Mouse (Mus musculus) hindbrain, embryonic 11.5 days (tissue): ENCODE data around the gene Prkg1. TPM values are rescaled to one million over a fixed set of nuclear protein-coding genes. Genes with fewer than 3 reads are reported as not detected.

Source experiments
- ATAC-seq: fragments of 200-750 bp; cut with Nextera tagmentation; 2 replicates; pipeline ENCODE4 v1.8.0; 2017; ENCODE audit warnings: mild to moderate bottlenecking, moderate TSS enrichment, moderate library complexity; ENCODE audit not compliant: low FRiP score
- DNase-seq: peaks from one replicate; pipeline ENCODE4 v3.0.0-alpha.2; 2015; ENCODE audit warnings: low spot score
- H3K27ac ChIP-seq: fragments of 300-500 bp; sonication (generic); 2 replicates; pipeline ENCODE4 v1.5.1; 2014; ENCODE audit warnings: mild to moderate bottlenecking, low read depth, low read length
- H3K27me3 ChIP-seq: fragments of 300-500 bp; sonication (generic); 2 replicates; pipeline ENCODE4 v1.6.1; 2014; ENCODE audit warnings: mild to moderate bottlenecking, low read length, moderate library complexity, mixed read lengths; ENCODE audit not compliant: control insufficient read depth, insufficient read depth
- H3K36me3 ChIP-seq: fragments of 300-500 bp; sonication (generic); 2 replicates; pipeline ENCODE4 v1.6.1; 2014; ENCODE audit warnings: mild to moderate bottlenecking, low read length, moderate library complexity, mixed read lengths; ENCODE audit not compliant: control insufficient read depth, insufficient read depth
- H3K4me1 ChIP-seq: fragments of 300-500 bp; sonication (generic); replicated peaks from 2 replicates; pipeline ENCODE4 v1.6.1; 2014; ENCODE audit warnings: low read length, mixed read lengths; ENCODE audit not compliant: control insufficient read depth, insufficient read depth
- H3K4me2 ChIP-seq: fragments of 300-500 bp; sonication (generic); replicated peaks from 2 replicates; pipeline ENCODE4 v1.6.1; 2014; ENCODE audit warnings: mild to moderate bottlenecking, low read depth, low read length
- H3K4me3 ChIP-seq: fragments of 300-500 bp; sonication (generic); 2 replicates; pipeline ENCODE4 v1.5.1; 2014; ENCODE audit warnings: low read depth, low read length
- H3K9ac ChIP-seq: fragments of 300-500 bp; sonication (generic); 2 replicates; pipeline ENCODE4 v1.6.1; 2014; ENCODE audit warnings: low read depth, low read length
- H3K9me3 ChIP-seq: fragments of 300-500 bp; sonication (generic); 2 replicates; pipeline ENCODE4 v1.6.1; 2016; ENCODE audit warnings: low read length; ENCODE audit not compliant: control insufficient read depth
- WGBS: fragments of 180-500 bp; shearing (Covaris S2); extraction: QIAGEN DNeasy Blood & Tissue Kit; methylation state at CpG from one replicate; pipeline ENCODE4 v1.1.7; 2014; 5-methylcytosine and 5-hydroxymethylcytosine counted together
- polyA plus RNA-seq: library from polyadenylated mRNA; unstranded; fragments of >200 nt; fragmentation: Nextera tagmentation; extraction: Ambion mirVana; gene quantifications from 2 replicates; pipeline ENCODE4 v1.2.1, GENCODE M21; 2014

Gene Prkg1
- polyA plus RNA-seq, 1 experiment from 2014 or later, result 8.6 TPM

DNA sequence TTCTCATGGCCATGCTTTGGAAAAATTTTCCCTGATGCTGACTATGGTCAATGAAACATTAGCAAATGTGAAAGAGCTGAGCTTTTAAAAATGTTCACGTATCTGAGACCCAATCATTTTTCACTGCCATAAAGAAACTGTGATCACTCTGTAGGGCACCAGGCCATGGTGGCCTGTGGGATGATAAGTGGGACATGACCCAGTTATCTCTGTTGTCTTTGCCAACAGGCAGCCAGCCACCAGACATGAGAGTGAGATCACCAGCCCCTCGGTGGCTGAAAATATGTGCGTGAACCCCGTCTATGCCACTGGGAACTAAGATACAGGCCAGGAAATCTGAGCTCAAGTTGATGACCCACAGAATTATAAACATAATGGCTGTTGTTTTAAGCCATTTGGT lies 14.2 kb upstream of the Prkg1 start:
- ATAC-seq (no peak), DNase-seq (no peak)
- H3K4me2 ChIP-seq, result no peak overlapping the region
- H3K4me1 ChIP-seq, result no peaks in the 10 kb centered on the region
- no peak overlapping the region for H3K9ac ChIP-seq
- no peaks in the 10 kb centered on the region for H3K36me3 ChIP-seq
- H3K27me3 ChIP-seq, result no peaks in the 10 kb centered on the region
- no peak overlapping the region for H3K27ac ChIP-seq
- no peaks in the 10 kb centered on the region for H3K9me3 ChIP-seq
- no peak overlapping the region for H3K4me3 ChIP-seq
- 73% methylated on average over 4 of the region's 4 CpGs for WGBS

DNA sequence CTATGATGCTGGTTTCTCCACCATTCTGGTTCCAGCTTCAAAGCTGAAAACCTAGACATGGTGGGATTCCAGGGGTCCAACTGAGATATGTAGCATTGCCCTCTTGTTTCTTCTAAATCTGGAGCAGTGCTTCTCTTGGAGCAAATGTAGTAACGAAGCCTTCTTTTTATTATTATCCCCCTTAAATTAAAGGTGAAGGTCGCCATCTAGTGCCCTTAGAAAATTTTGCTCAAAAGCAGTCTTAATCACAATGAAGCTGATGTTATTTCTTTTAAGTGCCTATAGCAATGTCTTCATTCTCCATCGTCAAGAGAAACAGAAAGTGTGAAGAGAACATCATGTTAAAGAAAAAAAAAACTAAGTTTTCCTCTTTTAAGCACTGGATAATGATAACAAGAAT lies 2.2 kb upstream of the Prkg1 start:
- 9% methylated on average over 3 of the region's 3 CpGs for WGBS
- Histone ChIP-seq H3K27ac (no peak overlapping the region), H3K9me3 (no peaks in the 10 kb centered on the region), H3K36me3 (no peaks in the 10 kb centered on the region), H3K27me3 (peaks cover 11% of the 10 kb centered on the region), H3K4me2 (no peak overlapping the region), H3K9ac (no peak overlapping the region), H3K4me3 (no peak overlapping the region), H3K4me1 (peaks cover 10% of the 10 kb centered on the region)
- DNase-seq, result peak; percentile 27
- no peak for ATAC-seq

DNA sequence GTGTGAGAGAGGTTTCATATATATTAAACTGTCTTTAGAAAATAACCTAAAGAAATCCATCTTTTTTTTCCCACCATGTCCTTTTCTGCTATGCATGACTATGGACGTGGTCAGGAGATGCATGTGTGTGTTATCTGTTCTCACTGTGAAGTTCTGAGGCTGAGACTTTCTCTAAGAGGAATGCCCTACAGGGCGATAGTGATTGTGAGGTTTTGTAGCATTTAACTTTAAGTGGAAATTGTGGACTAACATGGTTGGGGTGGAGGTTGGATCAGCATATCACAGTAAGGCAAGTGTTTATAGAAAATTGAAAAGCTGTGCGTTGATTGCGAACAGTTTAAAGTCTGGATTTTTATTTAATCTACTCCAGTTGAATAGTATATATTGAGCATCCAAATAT lies 618 bp upstream of the Prkg1 start:
- 33% methylated on average over 4 of the region's 4 CpGs for WGBS
- no peak overlapping the region for H3K4me2 ChIP-seq
- no peak overlapping the region for H3K27ac ChIP-seq
- DNase-seq, result peak; percentile 17
- ATAC-seq, result peak; percentile 1; the same call in 1 of the 2 replicates
- H3K36me3 ChIP-seq, result no peaks in the 10 kb centered on the region
- no peaks in the 10 kb centered on the region for H3K9me3 ChIP-seq
- peaks cover 10% of the 10 kb centered on the region for H3K4me1 ChIP-seq
- peaks cover 11% of the 10 kb centered on the region for H3K27me3 ChIP-seq
- H3K4me3 ChIP-seq, result no peak overlapping the region
- no peak overlapping the region for H3K9ac ChIP-seq

DNA sequence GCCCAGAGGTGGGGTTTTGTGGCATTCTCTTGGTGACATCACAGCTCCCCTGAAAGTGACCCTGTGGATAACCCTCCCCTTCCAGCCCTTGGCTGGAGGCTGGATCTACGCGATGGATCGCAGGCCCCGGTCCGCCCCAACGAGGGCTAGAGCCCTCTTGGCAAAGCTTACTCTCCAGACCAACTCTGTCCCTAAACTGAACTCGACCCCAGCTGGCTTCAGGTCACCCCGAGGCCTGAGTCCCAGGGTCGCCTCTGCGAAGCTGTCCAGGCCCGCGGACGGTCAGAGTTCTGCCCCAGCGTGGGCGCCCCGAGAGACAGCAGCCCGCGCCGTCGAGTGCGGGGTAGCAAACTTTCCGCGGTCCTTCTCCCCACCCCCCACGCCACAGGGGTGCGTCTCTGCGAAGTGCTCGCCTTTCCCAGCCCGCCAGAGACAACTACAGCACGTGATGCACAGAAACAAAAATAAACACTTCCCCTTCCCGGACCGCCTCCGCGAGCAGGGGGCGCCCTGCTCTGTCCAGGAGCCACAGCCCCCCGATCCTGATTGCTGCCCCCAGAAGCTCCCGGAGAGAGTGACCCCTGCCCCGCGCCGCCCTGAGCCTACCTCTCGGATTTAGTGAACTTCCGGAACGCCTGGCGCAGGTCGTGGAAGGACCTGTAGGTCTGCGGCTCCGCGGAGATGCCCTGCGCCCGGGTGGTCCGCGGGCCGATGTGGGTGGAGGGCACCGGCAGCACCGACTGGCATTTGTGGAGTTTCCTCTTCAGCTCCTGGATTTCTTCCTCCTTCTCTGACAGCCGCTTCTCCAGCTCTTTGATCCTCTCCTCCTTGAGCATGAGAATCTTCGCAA lies 657 bp downstream of the Prkg1 start:
- H3K27ac ChIP-seq, result no peak overlapping the region

DNA sequence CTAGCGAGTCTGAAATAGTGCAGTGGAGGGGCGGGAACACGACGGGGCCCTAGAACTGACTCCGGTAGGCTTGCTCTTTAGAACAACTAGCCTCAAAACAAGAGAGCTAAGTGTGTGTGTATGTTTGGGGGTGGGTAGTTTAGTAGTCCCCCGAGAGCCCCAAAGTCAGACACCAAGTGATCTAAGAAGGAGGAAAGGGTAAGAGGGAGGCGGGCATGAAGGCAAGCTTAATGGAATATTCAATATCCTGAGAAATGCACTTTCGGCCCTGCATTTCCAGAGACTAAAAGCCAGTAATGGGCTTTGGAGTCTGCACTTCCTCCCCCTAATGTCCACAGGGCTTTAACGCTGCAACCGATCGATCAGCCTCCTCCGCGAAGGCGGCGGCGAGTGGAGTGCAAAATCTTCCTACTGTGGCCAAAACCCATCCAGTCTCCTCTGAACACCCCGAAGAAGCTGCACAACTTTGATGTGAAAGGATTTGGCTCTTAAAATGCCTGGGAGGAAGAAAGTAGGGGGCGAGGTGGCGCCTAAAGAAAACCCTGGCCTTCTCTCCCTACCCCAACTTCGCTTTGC lies 1.5 kb downstream of the Prkg1 start:
- Histone ChIP-seq H3K36me3 (no peaks in the 10 kb centered on the region), H3K4me1 (peaks cover 10% of the 10 kb centered on the region), H3K27me3 (peaks cover 11% of the 10 kb centered on the region), H3K9ac (no peak overlapping the region), H3K27ac (no peak overlapping the region), H3K4me3 (peak overlapping the region; percentile 48; the same call in 1 of the 2 replicates), H3K4me2 (peak overlapping the region; percentile 97), H3K9me3 (no peaks in the 10 kb centered on the region)
- 3% methylated on average over 20 of the region's 20 CpGs for WGBS
- peak; percentile 52 for DNase-seq
- no peak for ATAC-seq

More for the DNA sequence above, 657 bp downstream of the Prkg1 start:
- peak overlapping the region; percentile 97 for H3K4me2 ChIP-seq
- under 1% methylated on average over 51 of the region's 56 CpGs for WGBS
- H3K36me3 ChIP-seq, result no peaks in the 10 kb centered on the region
- peaks cover 10% of the 10 kb centered on the region for H3K4me1 ChIP-seq
- peak overlapping the region; percentile 28; the same call in 1 of the 2 replicates for H3K9ac ChIP-seq
- ATAC-seq (peak; percentile 57), DNase-seq (peak; percentile 57)
- H3K9me3 ChIP-seq, result no peaks in the 10 kb centered on the region
- H3K27me3 ChIP-seq, result peaks cover 11% of the 10 kb centered on the region
- H3K4me3 ChIP-seq, result peak overlapping the region; percentile 48

DNA sequence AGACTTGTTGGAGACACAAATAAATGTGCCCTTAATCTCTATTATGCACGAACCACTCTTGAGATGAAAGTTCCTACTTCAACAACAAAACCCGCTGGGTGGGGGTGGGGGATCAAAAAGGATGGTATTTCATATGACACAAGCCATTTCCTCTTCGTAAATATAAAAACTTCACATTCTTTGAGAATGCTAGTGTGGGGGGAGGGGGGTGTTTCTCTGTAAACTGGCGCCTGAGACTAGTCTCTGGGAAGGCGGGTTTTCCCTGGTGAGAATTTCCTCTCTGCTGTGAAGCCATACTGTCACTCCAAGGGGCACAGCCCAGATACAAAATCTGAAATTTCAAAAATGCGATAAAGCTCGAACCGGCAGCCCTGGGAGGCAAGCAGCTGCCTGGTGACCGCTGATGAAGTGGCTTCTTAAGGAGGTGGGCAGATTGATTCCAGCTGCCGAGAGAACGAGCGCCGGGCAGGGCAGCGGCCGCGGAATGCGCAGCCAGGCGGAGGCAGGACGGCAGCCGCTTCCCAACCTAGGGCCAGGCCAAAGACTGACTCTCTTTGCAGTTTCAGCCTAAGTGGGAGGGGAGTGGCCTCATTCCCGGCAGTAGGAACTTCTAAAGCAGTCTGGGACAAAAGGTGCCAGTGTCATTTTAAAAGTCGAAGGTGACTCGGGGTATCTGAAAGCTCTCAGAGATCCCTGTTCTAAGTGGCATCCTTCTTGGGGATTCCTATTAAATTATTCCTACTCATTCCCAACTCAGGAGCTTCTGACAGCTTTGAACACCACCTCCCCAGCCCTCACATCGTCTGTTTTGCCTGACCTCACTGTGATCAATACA lies 2.2 kb downstream of the Prkg1 start:
- Histone ChIP-seq H3K4me2 (peak overlapping the region; percentile 97), H3K9ac (no peak overlapping the region), H3K36me3 (no peaks in the 10 kb centered on the region), H3K27me3 (peaks cover 11% of the 10 kb centered on the region), H3K4me1 (peaks cover 10% of the 10 kb centered on the region), H3K4me3 (peak overlapping the region; percentile 48), H3K27ac (no peak overlapping the region), H3K9me3 (no peaks in the 10 kb centered on the region)
- peak; percentile 71 for DNase-seq
- under 1% methylated on average over 24 of the region's 24 CpGs for WGBS
- no peak for ATAC-seq

DNA sequence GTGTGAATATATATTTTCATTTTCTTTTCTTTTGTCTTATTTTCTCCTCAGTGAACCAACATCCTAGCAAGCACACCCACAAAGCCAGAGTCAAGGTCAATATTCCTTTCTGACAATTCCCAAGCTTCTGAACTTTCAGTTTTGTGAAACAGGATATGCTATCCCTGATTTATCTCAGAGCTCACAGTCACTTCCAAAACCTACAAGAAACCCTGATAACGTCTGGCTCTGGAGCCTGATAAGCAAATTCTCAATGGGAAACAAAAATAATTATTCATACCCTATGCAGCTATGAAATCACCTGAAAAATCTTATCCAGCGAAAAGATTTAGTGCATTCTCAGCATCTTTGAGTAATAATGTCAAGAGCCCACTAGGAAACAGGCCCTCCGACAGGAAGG lies 5.0 kb downstream of the Prkg1 start:
- 66% methylated on average over 3 of the region's 3 CpGs for WGBS
- no peak for DNase-seq
- peaks cover 11% of the 10 kb centered on the region for H3K27me3 ChIP-seq

DNA sequence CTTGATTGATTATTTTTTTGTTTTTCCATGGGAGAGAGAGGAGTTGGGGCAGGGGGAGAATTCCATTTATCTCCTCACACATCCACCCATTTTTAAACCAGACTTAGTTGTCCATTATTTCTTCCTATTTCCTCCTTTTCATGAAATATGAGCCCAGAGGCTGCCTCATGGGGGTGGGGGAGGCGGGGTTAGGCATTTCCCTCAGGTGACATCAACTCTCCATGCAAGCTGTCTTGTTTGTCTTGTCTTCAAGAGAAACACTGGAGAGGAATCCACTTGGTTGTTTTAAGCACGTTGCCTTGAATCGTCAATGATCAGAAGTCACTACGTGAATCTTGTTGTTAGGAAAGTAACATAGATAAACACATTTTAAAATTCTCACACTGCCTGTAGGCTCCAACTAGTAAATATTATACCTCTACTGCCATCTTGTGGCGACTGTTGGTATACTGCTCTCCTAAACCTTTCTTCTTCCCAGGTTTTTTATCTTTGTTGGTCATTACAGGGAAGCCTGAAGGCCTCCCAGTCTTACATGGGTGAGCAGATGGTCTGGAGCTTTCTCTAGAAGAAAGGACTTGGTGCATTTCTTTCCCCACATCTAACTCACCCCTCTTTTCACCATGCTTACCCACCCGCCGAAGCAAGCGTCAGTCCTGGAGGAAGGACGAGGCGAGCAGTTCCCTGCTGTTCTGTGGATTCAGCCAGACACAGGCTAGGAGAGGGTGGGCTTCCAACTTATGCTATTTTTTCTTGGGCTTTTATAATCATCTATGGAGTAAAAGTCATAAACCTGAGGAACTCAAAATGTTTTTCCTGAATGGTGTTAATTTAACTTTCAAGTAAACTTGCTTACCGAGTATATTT lies 8.7 kb downstream of the Prkg1 start:
- H3K4me1 ChIP-seq, result no peaks in the 10 kb centered on the region
- H3K27ac ChIP-seq, result no peak overlapping the region

More for the DNA sequence above, 5.0 kb downstream of the Prkg1 start:
- Histone ChIP-seq H3K36me3 (no peaks in the 10 kb centered on the region), H3K9ac (no peak overlapping the region), H3K4me2 (no peak overlapping the region), H3K9me3 (no peaks in the 10 kb centered on the region), H3K4me3 (no peak overlapping the region), H3K27ac (no peak overlapping the region), H3K4me1 (peaks cover 10% of the 10 kb centered on the region)
- no peak for ATAC-seq

More for the DNA sequence above, 8.7 kb downstream of the Prkg1 start:
- WGBS, result 32% methylated on average over 11 of the region's 11 CpGs
- Histone ChIP-seq H3K9me3 (no peaks in the 10 kb centered on the region), H3K36me3 (no peaks in the 10 kb centered on the region), H3K9ac (no peak overlapping the region), H3K27me3 (no peaks in the 10 kb centered on the region), H3K4me3 (no peak overlapping the region), H3K4me2 (no peak overlapping the region)
- ATAC-seq (peak; percentile 49; the same call in 1 of the 2 replicates), DNase-seq (peak; percentile 79)
